Mouse (Mus musculus) megakaryocyte progenitor cell, adult 5-6 weeks (primary cell): ENCODE measurements around the gene Prdm15. TPM values are rescaled to one million over a fixed set of nuclear protein-coding genes. Genes with fewer than 3 reads are reported as not detected.

Experiments
- ATAC-seq: replicated peaks from 2 replicates; pipeline ENCODE4 v1.8.0; 2016; ENCODE audit warnings: mild to moderate bottlenecking, moderate TSS enrichment, inconsistent platforms; ENCODE audit not compliant: poor library complexity
- total RNA-seq, 2 experiments: library from RNA; stranded (forward) in 1 of 2; stranded (reverse) in 1 of 2; fragments of 157-497, 149-512 nt in 1 of 2; fragments of 200-1000 nt in 1 of 2; gene quantifications; 2 replicates each; pipeline versions ENCODE4 v1.2.3 to v1.2.4; 2015 to 2017

Gene Prdm15
- total RNA-seq, 2 experiments from 2014 or later: 10.9 to 11.1 TPM

- ATAC-seq: no peak
These were observed 28.2 kb downstream of the Prdm15 start for GRCm38 (mm10) chr16:97823311-97824007.

- no peak for ATAC-seq
These were observed 32.1 kb downstream of the Prdm15 start for GRCm38 (mm10) chr16:97819532-97819931.

GRCm38 (mm10) chr16:97817414-97817813 lies 34.2 kb downstream of the Prdm15 start:
- ATAC-seq: no peak

GRCm38 (mm10) chr16:97815269-97815668 lies 36.4 kb downstream of the Prdm15 start:
- ATAC-seq: no peak

GRCm38 (mm10) chr16:97814060-97814459 lies 37.6 kb downstream of the Prdm15 start:
- ATAC-seq: no peak

GRCm38 (mm10) chr16:97808881-97809280 lies 42.8 kb downstream of the Prdm15 start:
- no peak for ATAC-seq

- ATAC-seq: no peak
These were observed 46.0 kb downstream of the Prdm15 start for GRCm38 (mm10) chr16:97805646-97806045.

- peak; percentile 92 for ATAC-seq
These were observed 46.7 kb downstream of the Prdm15 start for GRCm38 (mm10) chr16:97804680-97805547.

- peak; percentile 85 for ATAC-seq
These were observed 53.4 kb downstream of the Prdm15 start for GRCm38 (mm10) chr16:97797950-97798869.

- ATAC-seq: no peak
These were observed 54.4 kb downstream of the Prdm15 start for GRCm38 (mm10) chr16:97797212-97797611.

GRCm38 (mm10) chr16:97794256-97794655 lies 57.4 kb downstream of the Prdm15 start:
- ATAC-seq: no peak

- no peak for ATAC-seq
These were observed 68.6 kb downstream of the Prdm15 start for GRCm38 (mm10) chr16:97783057-97783456.

- peak; percentile 98 for ATAC-seq
These were observed 73.2 kb downstream of the Prdm15 start for GRCm38 (mm10) chr16:97778353-97779025.

- no peak for ATAC-seq
These were observed 85.1 kb downstream of the Prdm15 start for GRCm38 (mm10) chr16:97766501-97766900.

- ATAC-seq: no peak
These were observed 87.0 kb downstream of the Prdm15 start for GRCm38 (mm10) chr16:97764626-97765025.

- ATAC-seq: no peak
These were observed 87.7 kb downstream of the Prdm15 start for GRCm38 (mm10) chr16:97763990-97764340.

- peak; percentile 35 for ATAC-seq
These were observed 88.3 kb downstream of the Prdm15 start, which contains the start of gene Ripk4 for GRCm38 (mm10) chr16:97763061-97763989. Gene Ripk4, minus strand, starts transcription at chr16:97763787.

GRCm38 (mm10) chr16:97761782-97762181 lies 89.9 kb downstream of the Prdm15 start:
- ATAC-seq: no peak

GRCm38 (mm10) chr16:97759681-97760080 lies 92.0 kb downstream of the Prdm15 start:
- ATAC-seq: no peak
